Mouse (Mus musculus) intestine, embryonic 14.5 days (tissue): ENCODE data around the gene Siah1a. TPM values are rescaled to one million over a fixed set of nuclear protein-coding genes. Genes with fewer than 3 reads are reported as not detected.

ENCODE experiments used
- ATAC-seq: fragments of 200-750 bp; cut with Nextera tagmentation; replicated peaks from 2 replicates; pipeline ENCODE4 v1.8.0; 2017; ENCODE audit warnings: low read depth, moderate number of reproducible peaks, moderate TSS enrichment, moderate library complexity; ENCODE audit not compliant: low FRiP score, low TSS enrichment
- DNase-seq: peaks from one replicate; pipeline ENCODE4 v3.0.0-alpha.2; 2018; ENCODE audit warnings: low spot score
- H3K27ac ChIP-seq: fragments of 300-500 bp; sonication (generic); 2 replicates; pipeline ENCODE4 v1.5.1; 2014; ENCODE audit warnings: low read depth, mild to moderate bottlenecking, control low read depth
- H3K27me3 ChIP-seq: fragments of 300-500 bp; sonication (generic); replicated peaks from 2 replicates; pipeline ENCODE4 v1.6.1; 2014; ENCODE audit warnings: low read length, control low read depth; ENCODE audit not compliant: control insufficient read depth, insufficient read depth
- H3K36me3 ChIP-seq: fragments of 300-500 bp; sonication (generic); 2 replicates; pipeline ENCODE4 v1.6.1; 2014; ENCODE audit warnings: low read length, control low read depth; ENCODE audit not compliant: control insufficient read depth, insufficient read depth
- H3K4me1 ChIP-seq: fragments of 300-500 bp; sonication (generic); replicated peaks from 2 replicates; pipeline ENCODE4 v1.6.1; 2014; ENCODE audit warnings: low read length, control low read depth, mixed read lengths; ENCODE audit not compliant: control insufficient read depth, insufficient read depth
- H3K4me2 ChIP-seq: fragments of 300-500 bp; sonication (generic); 2 replicates; pipeline ENCODE4 v1.6.1; 2014; ENCODE audit warnings: low read length
- H3K4me3 ChIP-seq: fragments of 300-500 bp; sonication (generic); 2 replicates; pipeline ENCODE4 v1.5.1; 2014; ENCODE audit warnings: low read depth, low read length, control low read depth, mixed read lengths
- H3K9ac ChIP-seq: fragments of 300-500 bp; sonication (generic); 2 replicates; pipeline ENCODE4 v1.6.1; 2014; ENCODE audit warnings: mild to moderate bottlenecking, low read length
- H3K9me3 ChIP-seq: fragments of 300-500 bp; sonication (generic); 2 replicates; pipeline ENCODE4 v1.6.1; 2016; ENCODE audit warnings: low read length, control low read depth; ENCODE audit not compliant: control insufficient read depth
- WGBS: fragments of 180-500 bp; shearing (Covaris S2); extraction: QIAGEN DNeasy Blood & Tissue Kit; methylation state at CpG from one replicate; pipeline ENCODE4 v1.1.7; 2014; 5-methylcytosine and 5-hydroxymethylcytosine counted together
- polyA plus RNA-seq: library from polyadenylated mRNA; unstranded; fragments of >200 nt; fragmentation: Nextera tagmentation; extraction: Ambion mirVana; gene quantifications from 2 replicates; pipeline ENCODE4 v1.2.1, GENCODE M21; 2014

The Siah1a gene
- polyA plus RNA-seq, 1 experiment from 2014 or later = 39.2 TPM

DNA sequence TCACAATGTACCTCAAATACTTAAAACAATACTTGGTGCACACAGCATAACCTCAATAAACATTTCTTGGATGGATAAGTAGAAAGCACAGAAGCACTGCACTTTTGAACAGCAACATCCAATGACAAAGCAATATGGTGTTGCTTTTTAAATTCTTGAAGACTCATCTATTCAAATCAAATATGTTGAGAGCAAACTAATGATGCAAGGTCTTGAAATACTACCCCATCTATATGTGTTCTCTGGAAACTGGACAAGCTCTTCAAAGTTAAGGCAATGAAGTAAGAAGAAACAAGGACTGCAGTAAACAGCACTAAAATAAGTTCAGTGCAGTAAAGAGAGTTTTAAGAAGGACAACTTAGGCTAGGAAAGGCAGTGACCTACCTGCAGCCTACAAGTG, 4.8 kb downstream of the Siah1a start:
- Histone ChIP-seq H3K9me3 (no peaks in the 10 kb centered on the region), H3K4me2 (no peak overlapping the region), H3K4me3 (no peak overlapping the region), H3K36me3 (no peaks in the 10 kb centered on the region), H3K27ac (no peak overlapping the region), H3K4me1 (peaks cover 11% of the 10 kb centered on the region), H3K9ac (no peak overlapping the region), H3K27me3 (no peaks in the 10 kb centered on the region)
- ATAC-seq = no peak
- no peak for DNase-seq

- ATAC-seq (no peak), DNase-seq (no peak)
- Histone ChIP-seq H3K9me3 (no peaks in the 10 kb centered on the region), H3K36me3 (no peaks in the 10 kb centered on the region), H3K27ac (no peak overlapping the region), H3K9ac (no peak overlapping the region), H3K4me2 (no peak overlapping the region), H3K4me1 (peaks cover 18% of the 10 kb centered on the region; the same call in 1 of the 2 replicates), H3K27me3 (no peaks in the 10 kb centered on the region), H3K4me3 (no peak overlapping the region)
- 46% methylated on average over 3 of the region's 3 CpGs for WGBS
Measured at GRCm38 (mm10) chr8:86735446-86736111, 10.2 kb downstream of the Siah1a start.

GRCm38 (mm10) chr8:86734954-86735353, 10.8 kb downstream of the Siah1a start:
- Histone ChIP-seq H3K36me3 (no peaks in the 10 kb centered on the region), H3K27ac (no peak overlapping the region), H3K27me3 (no peaks in the 10 kb centered on the region), H3K4me2 (no peak overlapping the region), H3K4me3 (no peak overlapping the region), H3K4me1 (peaks cover 22% of the 10 kb centered on the region; the same call in 1 of the 2 replicates), H3K9ac (no peak overlapping the region), H3K9me3 (no peaks in the 10 kb centered on the region)
- 82% methylated on average over 1 of the region's 1 CpGs for WGBS
- no peak for DNase-seq
- ATAC-seq = no peak

- no peak overlapping the region for H3K4me3 ChIP-seq
- no peak overlapping the region for H3K4me2 ChIP-seq
- no peak overlapping the region for H3K27ac ChIP-seq
- H3K27me3 ChIP-seq = no peaks in the 10 kb centered on the region
- 87% methylated on average over 4 of the region's 4 CpGs for WGBS
- ATAC-seq (no peak), DNase-seq (no peak)
- H3K4me1 ChIP-seq = peaks cover 22% of the 10 kb centered on the region; the same call in 1 of the 2 replicates
- H3K9me3 ChIP-seq = no peaks in the 10 kb centered on the region
- no peaks in the 10 kb centered on the region for H3K36me3 ChIP-seq
- H3K9ac ChIP-seq = no peak overlapping the region
Measured at GRCm38 (mm10) chr8:86734171-86734570, 11.6 kb downstream of the Siah1a start.

- Histone ChIP-seq H3K27ac (no peak overlapping the region), H3K4me2 (no peak overlapping the region), H3K4me1 (peaks cover 16% of the 10 kb centered on the region; the same call in 1 of the 2 replicates), H3K36me3 (peaks cover 17% of the 10 kb centered on the region), H3K9ac (no peak overlapping the region), H3K4me3 (no peak overlapping the region), H3K27me3 (no peaks in the 10 kb centered on the region), H3K9me3 (no peaks in the 10 kb centered on the region)
- ATAC-seq = no peak
- WGBS = 79% methylated on average over 1 of the region's 1 CpGs
- DNase-seq = no peak
Measured at GRCm38 (mm10) chr8:86730860-86731259, 14.9 kb downstream of the Siah1a start.

- Histone ChIP-seq H3K4me3 (no peak overlapping the region), H3K4me1 (peaks cover 12% of the 10 kb centered on the region; the same call in 1 of the 2 replicates), H3K27ac (no peak overlapping the region), H3K4me2 (no peak overlapping the region), H3K36me3 (peaks cover 17% of the 10 kb centered on the region), H3K9me3 (no peaks in the 10 kb centered on the region), H3K27me3 (no peaks in the 10 kb centered on the region), H3K9ac (no peak overlapping the region)
- DNase-seq = no peak
- WGBS = 36% methylated on average over 3 of the region's 3 CpGs
- ATAC-seq = no peak
Measured at GRCm38 (mm10) chr8:86730303-86730702, 15.4 kb downstream of the Siah1a start.

- ATAC-seq = no peak
Measured at GRCm38 (mm10) chr8:86728224-86728950, 17.3 kb downstream of the Siah1a start.

DNA sequence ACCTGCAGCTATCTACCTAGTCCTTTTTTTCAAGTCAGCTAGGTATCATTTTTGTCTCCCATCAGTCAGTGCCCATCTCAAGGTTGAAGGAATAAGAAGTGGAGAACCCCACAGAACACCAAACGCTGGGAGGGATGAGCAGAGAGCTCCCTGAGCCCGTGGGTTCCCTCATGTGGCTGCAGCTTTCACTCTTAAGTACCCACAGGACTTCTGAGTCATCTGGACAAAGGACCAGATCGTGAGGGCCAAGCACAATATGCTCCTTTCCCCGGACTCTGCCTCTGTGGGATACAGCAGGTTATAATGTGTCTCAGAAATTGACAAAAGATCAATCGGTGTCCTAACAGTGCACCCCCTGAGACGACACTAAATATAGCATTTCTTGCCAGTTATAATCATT, 18.8 kb downstream of the Siah1a start:
- H3K9me3 ChIP-seq = no peaks in the 10 kb centered on the region
- no peak overlapping the region for H3K9ac ChIP-seq
- no peak overlapping the region for H3K27ac ChIP-seq
- no peak overlapping the region for H3K4me2 ChIP-seq
- DNase-seq (no peak), ATAC-seq (no peak)
- no peak overlapping the region for H3K4me3 ChIP-seq
- H3K36me3 ChIP-seq = peaks cover 23% of the 10 kb centered on the region
- WGBS = 84% methylated on average over 6 of the region's 6 CpGs
- no peaks in the 10 kb centered on the region for H3K27me3 ChIP-seq
- peaks cover 11% of the 10 kb centered on the region; the same call in 1 of the 2 replicates for H3K4me1 ChIP-seq

More at GRCm38 (mm10) chr8:86728224-86728950, 17.3 kb downstream of the Siah1a start:
- Histone ChIP-seq H3K36me3 (peaks cover 17% of the 10 kb centered on the region), H3K4me1 (peaks cover 11% of the 10 kb centered on the region; the same call in 1 of the 2 replicates), H3K27ac (no peak overlapping the region), H3K27me3 (no peaks in the 10 kb centered on the region), H3K4me2 (no peak overlapping the region), H3K9me3 (no peaks in the 10 kb centered on the region), H3K9ac (no peak overlapping the region), H3K4me3 (no peak overlapping the region)
- 61% methylated on average over 19 of the region's 19 CpGs for WGBS
- DNase-seq = no peak
